Mouse (Mus musculus) ES-E14 (cell line): ENCODE measurements around the gene Gucy1b2.

Source experiments
- CHD2 ChIP-seq: IDR thresholded peaks from 2 replicates; pipeline ENCODE4 v1.6.1; 2014; ENCODE audit warnings: mild to moderate bottlenecking, low read depth, low read length, inconsistent platforms
- ZNF384 ChIP-seq: IDR thresholded peaks from 2 replicates; pipeline ENCODE4 v1.6.1; 2012; ENCODE audit warnings: low read depth, low read length, inconsistent platforms

GRCm38 (mm10) chr14:62392754-62393153 is 63.3 kb downstream of the Gucy1b2 start:
- TF ChIP-seq ZNF384 (no peak), CHD2 (no peak)
